Mouse (Mus musculus) liver, embryonic 15.5 days (tissue): ENCODE data around the gene Tmem9b. TPM values are rescaled to one million over a fixed set of nuclear protein-coding genes. Genes with fewer than 3 reads are reported as not detected.

Experiments used
- ATAC-seq: fragments of 200-750 bp; cut with Nextera tagmentation; 2 replicates; pipeline ENCODE4 v1.8.0; 2017; ENCODE audit warnings: moderate number of reproducible peaks, mild to moderate bottlenecking, moderate library complexity; ENCODE audit not compliant: insufficient read depth
- H3K27ac ChIP-seq: fragments of 300-500 bp; sonication (generic); replicated peaks from 2 replicates; pipeline ENCODE4 v1.5.1; 2015; ENCODE audit warnings: mild to moderate bottlenecking, inconsistent platforms
- H3K27me3 ChIP-seq: fragments of 300-500 bp; sonication (generic); 2 replicates; pipeline ENCODE4 v1.6.1; 2015; ENCODE audit warnings: mild to moderate bottlenecking, inconsistent platforms
- H3K36me3 ChIP-seq: fragments of 300-500 bp; sonication (generic); replicated peaks from 2 replicates; pipeline ENCODE4 v1.6.1; 2015; ENCODE audit warnings: moderate library complexity, mild to moderate bottlenecking, inconsistent platforms
- H3K4me1 ChIP-seq: fragments of 300-500 bp; sonication (generic); replicated peaks from 2 replicates; pipeline ENCODE4 v1.6.1; 2015; ENCODE audit warnings: inconsistent platforms
- H3K4me2 ChIP-seq: fragments of 300-500 bp; sonication (generic); 2 replicates; pipeline ENCODE4 v1.6.1; 2015; ENCODE audit warnings: moderate library complexity, mild to moderate bottlenecking, inconsistent platforms
- H3K4me3 ChIP-seq: fragments of 300-500 bp; sonication (generic); replicated peaks from 2 replicates; pipeline ENCODE4 v1.5.1; 2015; ENCODE audit warnings: mild to moderate bottlenecking, inconsistent platforms
- H3K9ac ChIP-seq: fragments of 300-500 bp; sonication (generic); 2 replicates; pipeline ENCODE4 v1.6.1; 2015; ENCODE audit warnings: moderate library complexity, mild to moderate bottlenecking, inconsistent platforms
- H3K9me3 ChIP-seq: fragments of 300-500 bp; sonication (generic); replicated peaks from 2 replicates; pipeline ENCODE4 v1.6.1; 2016; ENCODE audit warnings: inconsistent platforms
- WGBS: fragments of 180-500 bp; shearing (Covaris S2); methylation state at CpG from one replicate; pipeline ENCODE4 v1.1.7; 2015; ENCODE audit warnings: mixed read lengths; ENCODE audit not compliant: insufficient replicate concordance; 5-methylcytosine and 5-hydroxymethylcytosine counted together
- polyA plus RNA-seq: library from polyadenylated mRNA; unstranded; fragments of >200 nt; fragmentation: Nextera tagmentation; extraction: Ambion mirVana; gene quantifications from 2 replicates; pipeline ENCODE4 v1.2.1, GENCODE M21; 2015

Tmem9b gene
- polyA plus RNA-seq, 1 experiment from 2014 or later = 30.5 TPM

GRCm38 (mm10) chr7:109739822-109740370 lies 12.8 kb downstream of the Tmem9b start:
- no peaks in the 10 kb centered on the region for H3K4me1 ChIP-seq
- H3K9me3 ChIP-seq = no peaks in the 10 kb centered on the region
- H3K36me3 ChIP-seq = peaks cover 51% of the 10 kb centered on the region
- 60% methylated on average over 5 of the region's 5 CpGs for WGBS
- H3K4me3 ChIP-seq = no peak overlapping the region
- no peak overlapping the region for H3K9ac ChIP-seq
- ATAC-seq = no peak
- no peaks in the 10 kb centered on the region for H3K27me3 ChIP-seq
- no peak overlapping the region for H3K27ac ChIP-seq
- no peak overlapping the region for H3K4me2 ChIP-seq

GRCm38 (mm10) chr7:109734806-109735205 lies 17.9 kb downstream of the Tmem9b start:
- Histone ChIP-seq H3K9ac (no peak overlapping the region), H3K27me3 (no peaks in the 10 kb centered on the region), H3K4me2 (no peak overlapping the region), H3K4me3 (no peak overlapping the region), H3K27ac (no peak overlapping the region), H3K4me1 (no peaks in the 10 kb centered on the region), H3K36me3 (peaks cover 18% of the 10 kb centered on the region; the same call in 1 of the 2 replicates), H3K9me3 (no peaks in the 10 kb centered on the region)
- ATAC-seq = no peak
- WGBS = 64% methylated on average over 4 of the region's 4 CpGs

GRCm38 (mm10) chr7:109731626-109732025 lies 21.0 kb downstream of the Tmem9b start, which contains the start of gene Ascl3:
Ascl3 (minus strand) TSS chr7:109731726.
- H3K27me3 ChIP-seq = no peaks in the 10 kb centered on the region
- H3K4me3 ChIP-seq = no peak within 1 kb of the TSS
- no peak within 1 kb of the TSS for H3K4me2 ChIP-seq
- no peak for ATAC-seq
- H3K27ac ChIP-seq = no peak within 1 kb of the TSS
- H3K36me3 ChIP-seq = peaks cover 10% of the 10 kb centered on the region; the same call in 1 of the 2 replicates
- H3K9me3 ChIP-seq = no peaks in the 10 kb centered on the region
- H3K4me1 ChIP-seq = no peaks in the 10 kb centered on the region
- no peak within 1 kb of the TSS for H3K9ac ChIP-seq
- 67% methylated on average over 5 of the region's 5 CpGs for WGBS

GRCm38 (mm10) chr7:109723697-109724096 lies 29.0 kb downstream of the Tmem9b start, which contains the start of gene BC051019:
BC051019 (minus strand) TSS chr7:109723850.
- Histone ChIP-seq H3K36me3 (no peaks in the 10 kb centered on the region), H3K27ac (no peak within 1 kb of the TSS), H3K4me1 (no peaks in the 10 kb centered on the region), H3K9me3 (0 out of 2 replicates have a peak, but pooled peaks cover 3% of the 10 kb centered on the region), H3K9ac (no peak within 1 kb of the TSS), H3K4me2 (no peak within 1 kb of the TSS), H3K27me3 (no peaks in the 10 kb centered on the region), H3K4me3 (no peak within 1 kb of the TSS)
- no peak for ATAC-seq
- WGBS = 79% methylated on average over 5 of the region's 5 CpGs

- Histone ChIP-seq H3K4me1 (no peaks in the 10 kb centered on the region), H3K9me3 (0 out of 2 replicates have a peak, but pooled peaks cover 3% of the 10 kb centered on the region), H3K36me3 (no peaks in the 10 kb centered on the region), H3K27me3 (no peaks in the 10 kb centered on the region), H3K4me3 (no peak overlapping the region), H3K4me2 (no peak overlapping the region), H3K27ac (no peak overlapping the region), H3K9ac (no peak overlapping the region)
- ATAC-seq = no peak
- WGBS = 81% methylated on average over 8 of the region's 8 CpGs
These were observed 29.6 kb downstream of the Tmem9b start for GRCm38 (mm10) chr7:109723114-109723513.

GRCm38 (mm10) chr7:109722618-109723017 lies 30.1 kb downstream of the Tmem9b start:
- Histone ChIP-seq H3K27ac (no peak overlapping the region), H3K27me3 (no peaks in the 10 kb centered on the region), H3K9me3 (0 out of 2 replicates have a peak, but pooled peaks cover 3% of the 10 kb centered on the region), H3K4me3 (no peak overlapping the region), H3K4me1 (no peaks in the 10 kb centered on the region), H3K36me3 (no peaks in the 10 kb centered on the region), H3K9ac (no peak overlapping the region), H3K4me2 (no peak overlapping the region)
- ATAC-seq = no peak
- WGBS = 80% methylated on average over 2 of the region's 2 CpGs

GRCm38 (mm10) chr7:109719286-109719685 lies 33.4 kb downstream of the Tmem9b start:
- no peak for ATAC-seq
- Histone ChIP-seq H3K36me3 (no peaks in the 10 kb centered on the region), H3K4me3 (no peak overlapping the region), H3K27me3 (no peaks in the 10 kb centered on the region), H3K9me3 (0 out of 2 replicates have a peak, but pooled peaks cover 3% of the 10 kb centered on the region), H3K4me1 (no peaks in the 10 kb centered on the region), H3K4me2 (no peak overlapping the region), H3K27ac (no peak overlapping the region), H3K9ac (no peak overlapping the region)
- WGBS = 57% methylated on average over 9 of the region's 9 CpGs

GRCm38 (mm10) chr7:109713434-109713982 lies 39.2 kb downstream of the Tmem9b start:
- WGBS = 64% methylated on average over 2 of the region's 2 CpGs
- no peak for ATAC-seq
- H3K9ac ChIP-seq = no peak overlapping the region

GRCm38 (mm10) chr7:109712198-109712597 lies 40.5 kb downstream of the Tmem9b start:
- H3K9ac ChIP-seq = no peak overlapping the region
- no peaks in the 10 kb centered on the region for H3K9me3 ChIP-seq
- H3K4me1 ChIP-seq = peaks cover 7% of the 10 kb centered on the region; the same call in 1 of the 2 replicates
- H3K4me2 ChIP-seq = no peak overlapping the region
- H3K27me3 ChIP-seq = no peaks in the 10 kb centered on the region
- H3K36me3 ChIP-seq = peaks cover 55% of the 10 kb centered on the region
- no peak overlapping the region for H3K4me3 ChIP-seq
- no peak overlapping the region for H3K27ac ChIP-seq
- ATAC-seq = no peak
- 88% methylated on average over 7 of the region's 7 CpGs for WGBS

More at GRCm38 (mm10) chr7:109713434-109713982, 39.2 kb downstream of the Tmem9b start:
- no peaks in the 10 kb centered on the region for H3K27me3 ChIP-seq
- H3K4me2 ChIP-seq = no peak overlapping the region
- H3K4me1 ChIP-seq = no peaks in the 10 kb centered on the region
- no peak overlapping the region for H3K27ac ChIP-seq
- no peaks in the 10 kb centered on the region for H3K9me3 ChIP-seq
- H3K36me3 ChIP-seq = peaks cover 42% of the 10 kb centered on the region
- no peak overlapping the region for H3K4me3 ChIP-seq

GRCm38 (mm10) chr7:109710069-109710468 lies 42.6 kb downstream of the Tmem9b start:
- Histone ChIP-seq H3K9ac (no peak overlapping the region), H3K9me3 (no peaks in the 10 kb centered on the region), H3K27ac (no peak overlapping the region), H3K36me3 (peaks cover 56% of the 10 kb centered on the region), H3K4me2 (no peak overlapping the region), H3K4me1 (peaks cover 15% of the 10 kb centered on the region; the same call in 1 of the 2 replicates), H3K27me3 (no peaks in the 10 kb centered on the region), H3K4me3 (no peak overlapping the region)
- ATAC-seq = no peak
- WGBS = 58% methylated on average over 1 of the region's 1 CpGs

- H3K9ac ChIP-seq = no peak overlapping the region
- H3K9me3 ChIP-seq = no peaks in the 10 kb centered on the region
- no peak overlapping the region for H3K27ac ChIP-seq
- no peak overlapping the region for H3K4me2 ChIP-seq
- 71% methylated on average over 3 of the region's 3 CpGs for WGBS
- peaks cover 24% of the 10 kb centered on the region for H3K4me1 ChIP-seq
- ATAC-seq = no peak
- H3K36me3 ChIP-seq = peaks cover 56% of the 10 kb centered on the region
- no peaks in the 10 kb centered on the region for H3K27me3 ChIP-seq
- no peak overlapping the region for H3K4me3 ChIP-seq
These were observed 43.7 kb downstream of the Tmem9b start for GRCm38 (mm10) chr7:109708961-109709382.
